Mouse (Mus musculus) bone marrow macrophage, adult 2 months (primary cell): ENCODE data around the gene Gal3st4. TPM values are rescaled to one million over a fixed set of nuclear protein-coding genes. Genes with fewer than 3 reads are reported as not detected.

ENCODE experiments used
- H3K27ac ChIP-seq: 2 replicates; pipeline ENCODE4 v1.5.1; 2012; ENCODE audit warnings: low read depth, low read length; ENCODE audit not compliant: insufficient read depth
- H3K4me1 ChIP-seq: 2 replicates; pipeline ENCODE4 v1.6.1; 2012; ENCODE audit warnings: low read length; ENCODE audit not compliant: control insufficient read depth, insufficient read depth
- H3K4me3 ChIP-seq: 2 replicates; pipeline ENCODE4 v1.5.1; 2012; ENCODE audit warnings: mild to moderate bottlenecking, low read length, moderate library complexity; ENCODE audit not compliant: insufficient read depth
- CTCF ChIP-seq: IDR thresholded peaks from 2 replicates; pipeline ENCODE4 v1.5.1; 2012; ENCODE audit warnings: low read depth, mild to moderate bottlenecking, low read length, moderate library complexity
- POLR2A ChIP-seq: IDR thresholded peaks from 2 replicates; pipeline ENCODE4 v1.6.1; 2012; ENCODE audit warnings: mild to moderate bottlenecking, low read depth, low read length, borderline replicate concordance
- polyA plus RNA-seq: library from polyadenylated mRNA; stranded (reverse); fragments of >200 nt; gene quantifications from 2 replicates; pipeline ENCODE4 v1.2.4, GENCODE M21; 2012; ENCODE audit not compliant: missing spikeins, insufficient read depth, insufficient read length

The Gal3st4 gene
- not detected in 2 replicates for polyA plus RNA-seq

DNA sequence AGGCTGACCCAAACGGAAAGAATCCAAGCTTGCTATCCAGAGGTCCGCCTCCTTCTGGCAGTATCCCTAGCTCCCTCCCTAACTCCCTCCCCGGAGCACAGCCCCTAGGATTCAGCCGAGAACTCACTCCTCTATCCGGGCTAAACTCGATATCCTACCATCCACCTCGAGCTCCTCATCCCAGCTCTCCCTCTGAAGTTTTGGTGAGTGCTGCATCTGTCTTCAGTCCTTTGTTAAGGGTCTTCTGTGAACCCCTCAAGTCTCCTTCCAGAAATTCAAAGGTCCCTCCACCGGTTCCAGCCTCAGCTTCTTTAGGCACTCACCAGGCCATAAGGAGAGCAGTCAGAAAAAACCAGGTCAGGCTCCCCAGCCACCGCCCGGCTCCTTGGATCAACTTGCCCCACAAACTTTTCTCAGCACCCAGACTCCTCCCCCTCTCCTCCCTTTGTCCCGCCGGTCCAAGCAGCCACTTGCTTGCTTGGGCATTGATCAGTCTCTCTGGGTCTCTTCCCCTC, at the start of gene Gal3st4:
Gene Gal3st4 (minus strand): TSS at position 432 of the 515 bp plus-strand sequence.
- Histone ChIP-seq H3K4me1 (no peaks in the 10 kb centered on the region; the same call in 1 of the 2 replicates), H3K4me3 (no peak within 1 kb of the TSS), H3K27ac (no peak within 1 kb of the TSS)
- TF ChIP-seq POLR2A (no peak), CTCF (no peak)

DNA sequence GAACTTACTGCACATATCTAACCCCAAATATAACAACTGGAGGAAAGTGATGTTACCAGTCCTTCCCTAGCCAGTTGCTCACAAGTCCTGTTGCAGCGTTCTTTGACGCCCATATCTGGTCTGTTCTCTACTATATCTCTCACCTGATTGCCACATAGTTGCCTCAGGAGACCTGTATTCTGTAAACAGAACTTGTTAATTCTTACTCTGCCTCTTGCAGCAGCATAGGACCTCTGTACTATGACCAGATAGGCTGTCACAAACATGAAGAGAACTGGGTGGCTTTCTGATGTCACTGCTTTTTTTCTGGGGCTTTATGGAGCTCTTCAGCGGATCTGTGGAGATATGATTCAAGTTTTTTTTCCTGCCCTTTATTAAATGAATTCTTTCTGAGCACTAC, 40.2 kb upstream of the Gal3st4 start:
- no peak for TF ChIP-seq POLR2A
- TF ChIP-seq CTCF = no peak
- Histone ChIP-seq H3K4me1 (no peaks in the 10 kb centered on the region), H3K27ac (no peak overlapping the region), H3K4me3 (no peak overlapping the region)

DNA sequence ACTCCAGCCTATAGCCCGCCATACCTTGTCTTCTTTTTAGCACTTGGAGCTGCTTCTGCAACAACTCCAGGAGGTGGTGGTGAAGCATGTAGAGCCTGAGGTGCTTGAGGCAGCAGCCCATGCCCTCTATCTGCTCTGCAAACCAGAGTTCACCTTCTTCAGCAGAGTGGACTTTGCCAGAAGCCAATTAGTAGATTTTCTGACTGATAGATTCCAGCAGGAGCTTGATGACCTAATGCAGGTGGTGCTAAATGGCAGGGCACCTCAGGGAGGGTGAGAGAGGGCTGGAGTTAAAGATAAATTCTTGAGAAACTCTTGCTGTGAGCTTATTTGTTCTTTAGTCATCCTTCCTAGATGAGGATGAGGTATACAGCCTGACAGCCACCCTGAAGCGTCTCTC, 27.0 kb upstream of the Gal3st4 start:
- TF ChIP-seq CTCF (no peak), POLR2A (no peak)
- H3K27ac ChIP-seq = no peak overlapping the region
- no peaks in the 10 kb centered on the region for H3K4me1 ChIP-seq
- H3K4me3 ChIP-seq = no peak overlapping the region

DNA sequence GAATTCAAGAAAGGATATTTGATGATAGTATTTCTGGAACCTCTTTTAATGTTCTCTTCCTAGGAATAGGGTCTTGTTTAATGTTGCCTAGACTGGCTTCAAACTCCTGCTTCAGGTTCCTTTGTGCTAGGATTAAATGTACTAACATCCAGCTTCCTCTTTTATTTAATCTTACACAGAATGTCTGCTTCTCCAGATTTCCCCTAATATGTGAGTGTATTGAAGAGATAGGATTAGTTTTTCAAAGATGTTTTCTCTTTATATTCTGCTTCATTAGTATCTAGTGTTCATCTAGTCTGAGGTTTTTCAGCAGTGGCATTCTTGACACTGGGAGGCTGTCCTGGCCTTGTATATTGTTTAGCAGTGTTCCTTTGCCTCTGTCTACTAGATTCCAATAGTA, 21.5 kb upstream of the Gal3st4 start:
- TF ChIP-seq CTCF (no peak), POLR2A (no peak)
- Histone ChIP-seq H3K4me3 (no peak overlapping the region), H3K27ac (no peak overlapping the region), H3K4me1 (no peaks in the 10 kb centered on the region)

DNA sequence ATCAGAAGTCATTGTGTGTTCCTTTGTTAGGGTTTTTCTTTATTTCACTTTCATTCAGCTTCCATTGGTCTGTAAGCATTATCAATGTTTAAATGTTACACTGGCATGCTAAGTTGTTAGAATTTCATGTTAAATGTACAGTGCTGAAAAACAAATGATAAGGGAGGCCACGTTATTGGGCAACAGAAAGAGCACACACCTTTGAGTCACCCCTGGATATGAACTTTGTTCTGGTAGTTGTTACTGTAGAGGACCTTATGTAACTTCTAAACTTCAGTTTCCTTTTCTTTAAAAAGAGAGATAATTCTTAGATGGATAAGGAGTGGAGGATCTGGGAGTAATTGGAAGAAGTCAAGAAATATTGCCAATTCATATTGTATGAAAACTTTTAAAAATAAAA, 19.0 kb upstream of the Gal3st4 start:
- Histone ChIP-seq H3K4me1 (no peaks in the 10 kb centered on the region), H3K4me3 (no peak overlapping the region), H3K27ac (no peak overlapping the region)
- no peak for TF ChIP-seq POLR2A
- TF ChIP-seq CTCF = no peak

DNA sequence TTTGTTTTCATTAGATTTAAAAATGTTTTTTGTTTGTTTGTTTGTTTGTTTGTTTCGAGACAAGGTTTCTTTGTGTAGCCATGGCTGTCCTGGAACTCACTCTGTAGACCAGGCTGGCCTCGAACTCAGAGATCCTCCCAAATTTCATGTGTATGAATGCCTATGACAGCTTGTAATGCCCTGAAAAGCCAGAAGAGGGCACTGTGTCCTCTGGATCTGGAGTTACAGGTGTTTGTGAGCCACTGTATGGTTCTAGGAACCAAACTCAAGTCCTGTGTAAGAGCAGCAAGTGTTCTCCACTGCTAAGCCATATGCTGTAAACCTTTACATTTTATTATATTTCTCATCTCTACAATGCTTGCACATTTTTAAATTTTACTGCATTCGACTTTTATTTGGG, 15.2 kb upstream of the Gal3st4 start:
- TF ChIP-seq CTCF = no peak
- no peak for TF ChIP-seq POLR2A
- no peak overlapping the region for H3K4me3 ChIP-seq
- no peaks in the 10 kb centered on the region for H3K4me1 ChIP-seq
- H3K27ac ChIP-seq = no peak overlapping the region

DNA sequence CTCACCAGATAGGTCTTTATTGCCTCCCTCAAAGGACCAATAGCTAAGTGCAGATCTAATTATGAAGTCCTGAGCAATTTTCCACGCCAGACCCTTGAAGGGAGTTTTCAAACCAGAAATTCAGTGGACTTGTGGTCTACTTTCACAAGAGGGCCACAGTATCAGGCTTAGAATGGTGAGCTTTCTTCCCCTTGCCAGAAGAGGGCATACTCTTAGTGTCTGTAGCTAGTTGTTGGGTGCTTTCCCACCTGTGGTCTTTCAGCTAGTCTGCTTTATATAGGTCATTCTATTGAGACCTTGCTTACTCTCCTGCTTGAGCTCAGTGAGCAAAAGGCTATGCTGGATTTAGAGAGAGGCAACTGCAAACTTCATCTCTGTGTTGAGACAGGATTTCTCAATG, 10.9 kb upstream of the Gal3st4 start:
- TF ChIP-seq POLR2A (no peak), CTCF (no peak)
- Histone ChIP-seq H3K4me3 (no peak overlapping the region), H3K4me1 (peaks cover 3% of the 10 kb centered on the region; the same call in 1 of the 2 replicates), H3K27ac (no peak overlapping the region)

DNA sequence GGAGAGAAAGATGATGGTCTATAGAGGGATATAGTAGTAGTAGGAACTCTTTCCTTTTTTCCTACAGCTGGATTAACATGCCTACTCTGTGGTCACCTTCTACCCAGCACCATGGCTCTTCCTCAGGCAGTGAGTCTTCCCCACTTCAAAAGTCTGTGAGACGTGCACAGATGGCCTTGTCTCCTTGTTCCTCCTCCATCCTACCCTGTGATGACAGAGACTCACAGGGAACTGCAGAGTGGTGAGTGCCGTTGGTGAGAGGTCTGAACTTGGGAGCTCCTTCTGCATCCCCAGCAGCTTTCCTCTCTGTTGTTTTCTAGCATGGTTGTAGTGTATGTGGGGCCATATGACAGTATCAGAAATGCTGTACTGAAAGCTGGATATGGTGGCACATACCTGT, 9.2 kb upstream of the Gal3st4 start:
- H3K4me1 ChIP-seq = peaks cover 3% of the 10 kb centered on the region; the same call in 1 of the 2 replicates
- no peak overlapping the region for H3K4me3 ChIP-seq
- TF ChIP-seq POLR2A (no peak), CTCF (no peak)
- H3K27ac ChIP-seq = no peak overlapping the region

DNA sequence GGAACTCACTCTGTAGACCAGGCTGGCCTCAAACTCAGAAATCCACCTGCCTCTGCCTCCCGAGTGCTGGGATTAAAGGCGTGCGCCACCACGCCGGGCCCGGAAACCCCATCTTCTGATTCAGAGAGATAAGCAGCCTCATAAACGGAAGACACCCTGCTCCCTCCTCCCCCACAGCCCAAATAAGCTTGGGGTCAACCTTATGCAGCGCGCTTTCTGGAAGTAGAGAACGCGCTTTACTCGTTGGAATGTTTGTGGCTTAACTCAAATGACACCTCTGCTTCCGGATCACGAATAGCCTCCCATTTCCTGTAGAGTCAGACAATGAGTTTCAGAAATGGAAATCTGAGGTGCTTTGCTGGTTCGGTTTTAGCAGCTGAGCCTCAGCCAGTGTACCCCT, 8.2 kb upstream of the Gal3st4 start:
- TF ChIP-seq POLR2A = no peak
- Histone ChIP-seq H3K27ac (no peak overlapping the region), H3K4me1 (peaks cover 3% of the 10 kb centered on the region; the same call in 1 of the 2 replicates), H3K4me3 (no peak overlapping the region)

DNA sequence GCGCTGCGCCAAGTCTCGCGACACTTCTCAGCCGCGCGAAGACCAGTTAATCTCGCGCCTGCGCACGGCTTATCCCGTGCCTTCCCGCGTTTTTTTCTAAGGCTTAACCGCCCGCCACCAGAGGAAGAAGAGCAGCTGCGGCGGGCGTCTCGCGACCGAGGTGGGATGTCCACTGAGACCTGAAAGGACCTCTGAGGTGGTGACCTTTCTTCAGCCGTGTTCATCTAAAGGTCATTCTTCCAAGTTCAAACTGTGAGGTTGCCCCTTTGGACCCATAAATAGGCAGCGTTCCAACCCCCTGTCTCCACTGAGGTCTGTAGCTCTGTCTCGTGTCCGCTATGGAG, 7.8 kb upstream of the Gal3st4 start:
- Histone ChIP-seq H3K4me1 (peaks cover 3% of the 10 kb centered on the region; the same call in 1 of the 2 replicates), H3K4me3 (peak overlapping the region; percentile 55), H3K27ac (no peak overlapping the region)
- TF ChIP-seq POLR2A = no peak
- no peak for TF ChIP-seq CTCF
